8 mouse cellular contexts compared by ENCODE assay signal in genomic region chr6:49074117-49074490, GRCm38 (mm10). TPM values are rescaled to one million over a fixed set of nuclear protein-coding genes. Genes with fewer than 3 reads are reported as not detected.
DNase-seq lines count a peak whose midpoint lies in the region; ATAC-seq lines count a peak whose summit lies in the region.

No protein-coding gene starts in this region.

- peak overlapping the region; percentile 75 for H3K4me2 ChIP-seq in embryonic facial prominence, embryonic 11.5 days (ENCODE audit: low read depth, low read length)
- peak overlapping the region; percentile 86 for H3K4me2 ChIP-seq in hindbrain, embryonic 16.5 days (ENCODE audit: low read length)

- under 1% methylated on average over 19 of the region's 19 CpGs for WGBS in embryonic facial prominence, embryonic 11.5 days
- WGBS in hindbrain, embryonic 16.5 days, result 2% methylated on average over 19 of the region's 19 CpGs
- WGBS in macrophage (ENCODE audit: missing documents), result under 1% methylated on average over 19 of the region's 19 CpGs

- H3K36me3 ChIP-seq in embryonic facial prominence, embryonic 11.5 days (replicated peaks; ENCODE audit: control insufficient read depth, insufficient read depth, low read depth, low read length), result no peaks in the 10 kb centered on the region
- no peaks in the 10 kb centered on the region for H3K36me3 ChIP-seq in hindbrain, embryonic 16.5 days (ENCODE audit: control insufficient read depth, insufficient read depth, low read length)
- 0 out of 2 replicates have a peak, but pooled peaks cover 2% of the 10 kb centered on the region for H3K36me3 ChIP-seq in macrophage (ENCODE audit: inconsistent target)

- DNase-seq in embryo, embryonic 10 days (ENCODE audit: low spot score), result peak; percentile 38
- DNase-seq in embryo, embryonic 11 days, result no peak
- DNase-seq in 3T3-L1 (ENCODE audit: low read depth, low spot score), result peak; percentile 57
- DNase-seq in embryonic facial prominence, embryonic 11.5 days (ENCODE audit: low spot score), result peak; percentile 43
- DNase-seq in layer of hippocampus, adult 9-11 months, result no peak
- DNase-seq in adrenal gland, adult 8-10 months, result no peak

- H3K4me3 ChIP-seq in embryonic facial prominence, embryonic 11.5 days (ENCODE audit: low read depth, low read length), result peak overlapping the region; percentile 97
- peak overlapping the region; percentile 99 for H3K4me3 ChIP-seq in hindbrain, embryonic 16.5 days (ENCODE audit: low read length)
- H3K4me3 ChIP-seq in macrophage (ENCODE audit: inconsistent target), result peak overlapping the region; percentile 78

- no peaks in the 10 kb centered on the region for H3K4me1 ChIP-seq in embryonic facial prominence, embryonic 11.5 days (ENCODE audit: control insufficient read depth, insufficient read depth, low read length)
- H3K4me1 ChIP-seq in hindbrain, embryonic 16.5 days (ENCODE audit: control insufficient read depth, insufficient read depth, low read depth, low read length), result peaks cover 16% of the 10 kb centered on the region

- H3K79me2 ChIP-seq in macrophage (ENCODE audit: inconsistent target), result peaks cover 52% of the 10 kb centered on the region

- H3K9me3 ChIP-seq in embryonic facial prominence, embryonic 11.5 days (replicated peaks; ENCODE audit: control insufficient read depth, low read length), result no peaks in the 10 kb centered on the region
- no peaks in the 10 kb centered on the region for H3K9me3 ChIP-seq in hindbrain, embryonic 16.5 days (ENCODE audit: control insufficient read depth, low read length)

- peak overlapping the region; percentile 95 for H3K9ac ChIP-seq in embryonic facial prominence, embryonic 11.5 days (replicated peaks; ENCODE audit: low read length)
- H3K9ac ChIP-seq in hindbrain, embryonic 16.5 days (ENCODE audit: low read depth, low read length), result peak overlapping the region; percentile 97

- peak; percentile 63 for ATAC-seq in embryonic facial prominence, embryonic 11.5 days (replicated peaks; ENCODE audit: insufficient number of reproducible peaks, low FRiP score, low TSS enrichment, low read depth)
- peak; percentile 55 for ATAC-seq in hindbrain, embryonic 16.5 days

- no peaks in the 10 kb centered on the region for H3K27me3 ChIP-seq in embryonic facial prominence, embryonic 11.5 days (ENCODE audit: control insufficient read depth, insufficient read depth, low read length)
- no peaks in the 10 kb centered on the region for H3K27me3 ChIP-seq in hindbrain, embryonic 16.5 days (replicated peaks; ENCODE audit: control insufficient read depth, insufficient read depth, low read length)

- peak overlapping the region; percentile 71 for H3K27ac ChIP-seq in embryonic facial prominence, embryonic 11.5 days (replicated peaks; ENCODE audit: low read depth, low read length)
- H3K27ac ChIP-seq in hindbrain, embryonic 16.5 days (ENCODE audit: low read depth, low read length), result peak overlapping the region; percentile 84
- peak overlapping the region; percentile 24; the same call in 1 of the 2 replicates for H3K27ac ChIP-seq in macrophage

RNA-seq across cellular contexts. Expression of gene Malsu1, which starts 0.5 kb away (rescaled TPM):
- 68.5 and 75.4 TPM in 2 replicates for polyA plus RNA-seq in embryonic facial prominence, embryonic 11.5 days (2014; fragmentation: Nextera tagmentation; extraction: Ambion mirVana)
- 58.3 and 66.8 TPM in 2 replicates for polyA plus RNA-seq in hindbrain, embryonic 16.5 days (2015; fragmentation: Nextera tagmentation; extraction: Ambion mirVana)
- 100 to 1,000 TPM in 18 of 26 experiments, 10 to 100 TPM in 8; 57.4 to 282 (median 136) TPM for total RNA-seq in macrophage (2018; cell fraction: chromatin; rRNA removed)
- total RNA-seq in macrophage (2018; cell fraction: cytosol; rRNA removed), result 10 to 100 TPM in 6 of 26 experiments, 1 to 10 TPM in 20; 3.7 to 18.0 (median 7.4) TPM
- 100 to 1,000 TPM in 6 of 26 experiments, 10 to 100 TPM in 20; 28.0 to 161 (median 73.3) TPM for total RNA-seq in macrophage (2018; cell fraction: nucleus; rRNA removed)
- polyA plus RNA-seq in macrophage (2018), result 5.1 to 8.2 TPM (median 5.4 TPM) in 3 replicates
- 10 to 100 TPM; 34.6 to 53.2 (median 41.2) TPM for total RNA-seq in adrenal gland, adult 8-10 months (2022)

RNA-seq across cellular contexts. Expression of gene Gpnmb, which starts 37.8 kb away (rescaled TPM):
- 3.3 and 8.8 TPM in 2 replicates for polyA plus RNA-seq in embryonic facial prominence, embryonic 11.5 days (2014; fragmentation: Nextera tagmentation; extraction: Ambion mirVana)
- 0.23 and 0.51 TPM in 2 replicates for polyA plus RNA-seq in hindbrain, embryonic 16.5 days (2015; fragmentation: Nextera tagmentation; extraction: Ambion mirVana)
- 1,000 to 10,000 TPM; 1,267 to 6,629 (median 3,617) TPM for total RNA-seq in macrophage (2018; cell fraction: chromatin; rRNA removed)
- over 10,000 TPM in 5 of 26 experiments, 1,000 to 10,000 TPM in 21; 4,123 to 12,103 (median 7,089) TPM for total RNA-seq in macrophage (2018; cell fraction: cytosol; rRNA removed)
- total RNA-seq in macrophage (2018; cell fraction: nucleus; rRNA removed), result over 10,000 TPM in 11 of 26 experiments, 1,000 to 10,000 TPM in 15; 3,188 to 14,258 (median 7,841) TPM
- polyA plus RNA-seq in macrophage (2018), result 10,016 to 46,211 TPM (median 10,775 TPM) in 3 replicates
- total RNA-seq in adrenal gland, adult 8-10 months (2022), result 10 to 100 TPM in 2 of 4 experiments, 1 to 10 TPM in 2; 2.0 to 60.7 (median 23.2) TPM

Comparison
In these comparisons a context has a peak if more than half of its experiments do, and no peak if none do; other contexts are left out.
1. DNase-seq: peak in embryo, embryonic 10 days (single experiment), 3T3-L1 (single experiment) and embryonic facial prominence, embryonic 11.5 days (single experiment); none in embryo, embryonic 11 days (single experiment), layer of hippocampus, adult 9-11 months (single experiment) and adrenal gland, adult 8-10 months (single experiment).
2. H3K27ac ChIP-seq: peak in every context shown above with its lines; median percentile 84 in hindbrain, embryonic 16.5 days; 71 in embryonic facial prominence, embryonic 11.5 days; 24 in macrophage.
3. RNA of gene Gpnmb, which starts 37.8 kb away (polyA plus RNA-seq): 10,016 to 46,211 TPM in macrophage; 3.3 to 8.8 TPM in embryonic facial prominence, embryonic 11.5 days and 0.23 to 0.51 TPM in hindbrain, embryonic 16.5 days; every median in the first group is over 1,000 times any median in the second.
4. Peak in every context shown above with its lines, with median percentiles within 50 percentile points of each other: H3K4me3 ChIP-seq.